In the genomic region with DNA sequence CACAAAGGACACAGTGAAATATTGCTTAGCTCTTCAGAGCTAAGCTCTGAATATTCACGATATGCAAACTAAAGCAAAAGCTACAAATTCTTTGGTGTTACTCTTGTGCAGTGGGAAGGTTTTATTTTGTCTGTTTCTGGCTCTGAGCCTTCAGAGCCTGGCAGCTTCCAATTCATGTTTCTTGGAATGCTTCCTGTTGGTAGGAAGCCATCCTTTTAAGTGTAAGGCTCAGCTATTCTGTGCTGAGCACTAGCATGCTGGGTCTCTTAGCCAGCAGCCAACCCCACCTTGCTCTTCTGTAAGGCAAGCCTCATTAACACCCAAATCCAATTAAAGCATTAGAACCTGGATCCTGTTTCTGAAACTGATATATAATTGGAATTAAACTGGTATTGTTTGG, we compare ENCODE assay signal across 11 mouse cellular contexts.
A peak's percentile ranks its signal among the peaks of the same experiment; 100 is the strongest.
DNase-seq lines count a peak whose midpoint lies in the region; ATAC-seq lines count a peak whose summit lies in the region.
"Had no signal": no experiment of that assay in that cellular context is flagged by ENCODE, and none has a peak within 500 bp of the region (broad histone marks: within the 10 kb centered on the region; RNA-seq: fewer than 3 reads in every experiment).

No protein-coding gene starts in this region.

- no peak overlapping the region for H3K4me2 ChIP-seq in heart, embryonic 12.5 days

- H3K9ac ChIP-seq in heart, embryonic 12.5 days: no peak overlapping the region

- peak; percentile 13 to 17 for DNase-seq in heart, postnatal 10 days
- DNase-seq in brain, adult 2 months (ENCODE audit: low read depth, low spot score): peak; percentile 82
- DNase-seq in layer of hippocampus, adult 11-12 months (ENCODE audit: low spot score): peak; percentile 43
- DNase-seq in left cerebral cortex, postnatal 4 days: peak; percentile 11
- no peak for DNase-seq in T-cell, adult 2 months (ENCODE audit: low spot score)
- no peak for DNase-seq in kidney, adult 9 months
- no peak for DNase-seq in adrenal gland, adult 18-20 months (ENCODE audit: low spot score in 2 of 2)
- DNase-seq: embryo, embryonic 11 days had no signal

- H3K9me3 ChIP-seq in heart, embryonic 12.5 days (replicated peaks): no peaks in the 10 kb centered on the region

- no peak overlapping the region for H3K4me3 ChIP-seq in heart, embryonic 12.5 days

- no peak for ATAC-seq in heart, embryonic 12.5 days (ENCODE audit: insufficient number of reproducible peaks, low FRiP score)
- ATAC-seq: activated CD4-positive, CD25-positive, alpha-beta regulatory T cell, adult 4 months had no signal

- intact Hi-C loops in heart, postnatal 10 days (cut with DNase I): no loop called here
- intact Hi-C loops in left cerebral cortex, postnatal 4 days (cut with DNase I): no loop called here

- no peaks in the 10 kb centered on the region for H3K4me1 ChIP-seq in heart, embryonic 12.5 days (replicated peaks)

- no peak overlapping the region for H3K27ac ChIP-seq in heart, embryonic 12.5 days (ENCODE audit: poor library complexity, severe bottlenecking)

- no peaks in the 10 kb centered on the region for H3K27me3 ChIP-seq in heart, embryonic 12.5 days (replicated peaks)
- H3K27me3 ChIP-seq: CH12.LX had no signal

- 79% methylated on average over 1 of the region's 1 CpGs for WGBS in heart, embryonic 12.5 days

- no peaks in the 10 kb centered on the region for H3K36me3 ChIP-seq in heart, embryonic 12.5 days

Comparison
In these comparisons a context has a peak if more than half of its experiments do, and no peak if none do; other contexts are left out.
1. DNase-seq: peak in heart, postnatal 10 days (2 of 2), brain, adult 2 months (single experiment), layer of hippocampus, adult 11-12 months (single experiment) and left cerebral cortex, postnatal 4 days (single experiment); none in T-cell, adult 2 months (single experiment), kidney, adult 9 months (single experiment) and adrenal gland, adult 18-20 months (0 of 2).